Mouse (Mus musculus) liver, embryonic 11.5 days (tissue): Measurements from ENCODE around the gene Agrp. TPM values are rescaled to one million over a fixed set of nuclear protein-coding genes. Genes with fewer than 3 reads are reported as not detected.

Experiments
- ATAC-seq: fragments of 200-750 bp; cut with Nextera tagmentation; replicated peaks from 2 replicates; pipeline ENCODE4 v1.8.0; 2017; ENCODE audit warnings: moderate number of reproducible peaks, mild to moderate bottlenecking, moderate TSS enrichment, moderate library complexity; ENCODE audit not compliant: low FRiP score
- DNase-seq: peaks from one replicate; pipeline ENCODE4 v3.0.0-alpha.2; 2017; ENCODE audit warnings: low spot score
- H3K27ac ChIP-seq: fragments of 300-500 bp; sonication (generic); 2 replicates; pipeline ENCODE4 v1.5.1; 2014; ENCODE audit warnings: mild to moderate bottlenecking, low read depth, low read length, control low read depth
- H3K27me3 ChIP-seq: fragments of 300-500 bp; sonication (generic); replicated peaks from 2 replicates; pipeline ENCODE4 v1.6.1; 2014; ENCODE audit warnings: low read length, mixed read lengths; ENCODE audit not compliant: control insufficient read depth, insufficient read depth
- H3K36me3 ChIP-seq: fragments of 300-500 bp; sonication (generic); 2 replicates; pipeline ENCODE4 v1.6.1; 2014; ENCODE audit warnings: mild to moderate bottlenecking, low read length, moderate library complexity, mixed read lengths; ENCODE audit not compliant: control insufficient read depth, insufficient read depth
- H3K4me1 ChIP-seq: fragments of 300-500 bp; sonication (generic); replicated peaks from 2 replicates; pipeline ENCODE4 v1.6.1; 2014; ENCODE audit warnings: low read length, mixed read lengths; ENCODE audit not compliant: control insufficient read depth, insufficient read depth
- H3K4me2 ChIP-seq: fragments of 300-500 bp; sonication (generic); 2 replicates; pipeline ENCODE4 v1.6.1; 2014; ENCODE audit warnings: mild to moderate bottlenecking, control low read depth, moderate library complexity
- H3K4me3 ChIP-seq: fragments of 300-500 bp; sonication (generic); 2 replicates; pipeline ENCODE4 v1.5.1; 2014; ENCODE audit warnings: low read depth, low read length, control low read depth
- H3K9ac ChIP-seq: fragments of 300-500 bp; sonication (generic); 2 replicates; pipeline ENCODE4 v1.6.1; 2014; ENCODE audit warnings: low read depth, low read length, control low read depth
- H3K9me3 ChIP-seq: fragments of 300-500 bp; sonication (generic); 2 replicates; pipeline ENCODE4 v1.6.1; 2016; ENCODE audit warnings: low read length, inconsistent platforms, mixed read lengths; ENCODE audit not compliant: control insufficient read depth
- WGBS: fragments of 180-500 bp; shearing (Covaris S2); extraction: QIAGEN DNeasy Blood & Tissue Kit; methylation state at CpG from one replicate; pipeline ENCODE4 v1.1.7; 2014; 5-methylcytosine and 5-hydroxymethylcytosine counted together
- polyA plus RNA-seq: library from polyadenylated mRNA; unstranded; fragments of >200 nt; fragmentation: Nextera tagmentation; extraction: Ambion mirVana; gene quantifications from 2 replicates; pipeline ENCODE4 v1.2.1, GENCODE M21; 2014

Gene Agrp
- polyA plus RNA-seq, 1 experiment from 2014 or later, result not detected

DNA sequence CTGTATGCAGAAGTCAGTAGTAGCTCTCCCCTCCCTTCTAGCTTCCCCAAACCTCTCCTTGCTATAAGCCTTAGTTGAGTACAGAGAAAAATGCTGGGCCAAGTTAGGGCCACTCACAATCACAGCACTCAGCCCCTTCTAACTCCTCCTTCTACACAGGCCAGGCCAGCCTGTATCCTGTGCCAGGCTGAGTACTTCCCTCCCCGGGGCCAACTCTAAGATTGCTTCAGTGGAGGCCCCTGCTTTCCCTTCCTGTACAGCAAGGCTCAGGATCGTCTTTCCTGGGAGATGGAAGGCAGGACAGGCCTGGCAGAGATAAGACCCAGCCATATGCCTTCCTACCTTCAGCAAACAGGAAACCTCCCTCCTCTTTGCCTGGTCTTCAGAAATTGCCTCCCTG lies 103.8 kb downstream of the Agrp start:
- ATAC-seq (peak; percentile 40), DNase-seq (no peak)
- Histone ChIP-seq H3K9ac (no peak overlapping the region), H3K36me3 (peaks cover 13% of the 10 kb centered on the region; the same call in 1 of the 2 replicates), H3K27me3 (no peaks in the 10 kb centered on the region), H3K4me1 (peaks cover 26% of the 10 kb centered on the region), H3K4me3 (no peak overlapping the region), H3K27ac (peak overlapping the region; percentile 40), H3K4me2 (no peak overlapping the region), H3K9me3 (no peaks in the 10 kb centered on the region)
- WGBS, result 13% methylated on average over 2 of the region's 2 CpGs

DNA sequence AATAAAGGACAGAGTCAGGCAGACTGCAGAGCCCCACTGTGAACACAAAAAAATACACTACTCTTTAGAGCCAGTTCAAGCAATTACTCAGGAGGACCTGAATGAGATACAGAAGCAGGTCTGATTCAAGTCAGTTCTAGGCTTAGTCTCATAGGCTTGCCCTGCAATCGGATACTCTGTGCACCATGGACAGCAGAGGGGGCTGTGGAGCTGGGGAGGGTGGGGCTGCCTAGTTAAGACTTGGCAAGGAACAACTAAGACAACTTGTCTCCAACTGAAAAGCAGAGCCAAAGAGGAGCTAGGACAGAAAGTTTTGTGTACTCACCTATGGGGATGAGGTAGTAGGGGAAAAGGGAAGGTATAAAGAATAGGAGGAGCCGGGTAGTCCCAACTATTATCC lies 105.4 kb downstream of the Agrp start:
- 61% methylated on average over 2 of the region's 2 CpGs for WGBS
- DNase-seq, result no peak
- H3K36me3 ChIP-seq, result peaks cover 6% of the 10 kb centered on the region; the same call in 1 of the 2 replicates

DNA sequence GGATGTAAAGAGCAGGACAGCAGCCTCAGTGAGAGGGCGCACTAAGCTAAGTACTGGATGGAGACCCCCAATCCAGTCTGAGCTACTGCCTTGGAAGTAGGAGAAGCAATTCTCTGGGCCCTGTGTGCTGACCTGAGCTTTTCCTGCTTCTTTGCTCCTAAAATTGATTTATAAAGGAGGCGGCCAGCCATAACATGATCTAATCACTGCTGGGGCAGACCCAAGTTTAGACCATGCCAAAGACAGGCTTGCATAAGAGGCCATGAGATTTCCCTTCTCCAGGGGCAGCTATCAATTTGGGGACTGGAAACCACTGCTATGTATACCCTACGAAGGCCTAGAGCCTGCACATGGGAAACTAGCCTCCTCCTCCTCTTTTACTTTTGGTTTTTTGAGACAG lies 107.9 kb downstream of the Agrp start:
- DNase-seq, result no peak
- ATAC-seq, result no peak
- no peak overlapping the region for H3K4me2 ChIP-seq
- H3K36me3 ChIP-seq, result peaks cover 7% of the 10 kb centered on the region; the same call in 1 of the 2 replicates
- H3K9me3 ChIP-seq, result no peaks in the 10 kb centered on the region
- 87% methylated on average over 3 of the region's 3 CpGs for WGBS
- no peak overlapping the region for H3K4me3 ChIP-seq
- no peaks in the 10 kb centered on the region for H3K27me3 ChIP-seq
- H3K9ac ChIP-seq, result no peak overlapping the region
- H3K4me1 ChIP-seq, result peaks cover 22% of the 10 kb centered on the region
- H3K27ac ChIP-seq, result no peak overlapping the region

More for the DNA sequence above, 105.4 kb downstream of the Agrp start:
- H3K9me3 ChIP-seq, result no peaks in the 10 kb centered on the region
- no peaks in the 10 kb centered on the region for H3K27me3 ChIP-seq
- peak; percentile 65; the same call in 1 of the 2 replicates for ATAC-seq
- H3K9ac ChIP-seq, result no peak overlapping the region
- H3K4me1 ChIP-seq, result peaks cover 26% of the 10 kb centered on the region
- H3K4me2 ChIP-seq, result no peak overlapping the region
- H3K27ac ChIP-seq, result no peak overlapping the region
- no peak overlapping the region for H3K4me3 ChIP-seq

DNA sequence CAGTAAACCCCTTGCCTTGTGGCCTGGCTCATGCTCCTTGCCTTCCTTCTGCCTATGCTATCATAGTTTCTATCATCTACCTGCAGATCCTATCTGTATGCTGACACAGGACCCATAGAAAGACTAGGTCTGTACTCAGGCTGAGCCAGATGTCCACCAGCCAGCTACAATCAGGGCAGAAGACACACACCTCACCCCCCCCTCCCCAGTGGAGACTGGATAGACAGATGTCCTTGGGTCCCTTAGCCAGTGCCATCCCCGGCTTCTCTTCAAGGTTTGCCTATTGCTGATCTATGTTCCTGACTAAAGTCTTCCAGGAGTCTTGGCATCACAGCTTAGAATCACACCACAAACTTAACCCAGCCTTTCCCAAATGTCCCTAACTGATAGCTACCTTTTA lies 109.0 kb downstream of the Agrp start:
- no peak for DNase-seq
- Histone ChIP-seq H3K9ac (no peak overlapping the region), H3K27me3 (no peaks in the 10 kb centered on the region), H3K4me3 (no peak overlapping the region), H3K9me3 (no peaks in the 10 kb centered on the region), H3K4me2 (no peak overlapping the region), H3K36me3 (peaks cover 10% of the 10 kb centered on the region; the same call in 1 of the 2 replicates), H3K4me1 (peaks cover 19% of the 10 kb centered on the region), H3K27ac (no peak overlapping the region)
- no peak for ATAC-seq
- 84% methylated on average over 1 of the region's 1 CpGs for WGBS

DNA sequence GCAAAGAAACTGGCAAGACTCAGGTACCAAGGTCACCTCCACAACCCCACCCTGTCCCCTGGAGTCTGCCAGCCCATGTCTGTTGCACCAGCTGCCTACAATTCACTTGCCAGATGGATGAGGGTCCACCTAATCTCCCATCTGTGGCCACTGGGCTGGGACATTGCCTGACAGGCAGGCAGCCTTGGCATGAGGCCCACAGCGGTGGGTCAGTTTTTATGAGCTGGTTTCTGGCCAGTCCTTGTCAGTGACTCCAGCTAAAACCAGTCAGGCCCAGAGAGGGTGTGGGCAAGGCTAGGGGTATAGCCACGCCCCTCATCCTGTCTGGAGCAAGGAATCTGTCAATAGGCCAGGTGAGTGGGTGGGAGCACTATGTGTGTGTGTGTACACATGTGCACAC lies 110.1 kb downstream of the Agrp start:
- no peaks in the 10 kb centered on the region for H3K27me3 ChIP-seq
- peaks cover 16% of the 10 kb centered on the region for H3K4me1 ChIP-seq
- no peak overlapping the region for H3K27ac ChIP-seq
- DNase-seq (no peak), ATAC-seq (no peak)
- H3K4me3 ChIP-seq, result no peak overlapping the region
- H3K9ac ChIP-seq, result no peak overlapping the region
- H3K9me3 ChIP-seq, result no peaks in the 10 kb centered on the region
- peaks cover 12% of the 10 kb centered on the region for H3K36me3 ChIP-seq
- no peak overlapping the region for H3K4me2 ChIP-seq
- 86% methylated on average over 2 of the region's 2 CpGs for WGBS

DNA sequence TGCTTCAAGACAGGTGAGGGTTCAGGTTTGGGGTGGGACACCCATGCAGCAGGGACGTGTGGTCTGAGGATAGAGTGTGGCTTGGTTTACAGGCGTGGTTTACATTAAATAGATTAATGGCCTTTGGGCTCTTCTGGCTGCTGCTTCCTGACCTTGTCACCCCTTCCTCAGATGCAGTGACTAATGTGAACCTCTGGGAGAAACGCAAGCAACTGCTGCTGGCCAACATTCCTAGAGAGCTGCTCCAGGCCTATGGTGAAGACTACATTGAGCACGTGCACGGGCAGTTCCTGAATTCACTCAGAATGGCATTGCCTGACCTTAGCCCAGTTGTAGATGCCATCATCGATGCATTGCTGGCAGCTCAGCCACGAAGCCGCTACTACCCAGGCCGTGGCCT lies 114.3 kb downstream of the Agrp start:
- H3K9me3 ChIP-seq, result no peaks in the 10 kb centered on the region
- H3K4me1 ChIP-seq, result peaks cover 45% of the 10 kb centered on the region
- H3K9ac ChIP-seq, result no peak overlapping the region; the same call in 1 of the 2 replicates
- H3K27me3 ChIP-seq, result peaks cover 18% of the 10 kb centered on the region
- no peak overlapping the region for H3K4me2 ChIP-seq
- no peak for ATAC-seq
- H3K27ac ChIP-seq, result no peak overlapping the region; the same call in 1 of the 2 replicates
- 55% methylated on average over 9 of the region's 9 CpGs for whole genome bisulfite sequencing
- H3K4me3 ChIP-seq, result no peak overlapping the region
- DNase-seq, result no peak
- H3K36me3 ChIP-seq, result peaks cover 8% of the 10 kb centered on the region

DNA sequence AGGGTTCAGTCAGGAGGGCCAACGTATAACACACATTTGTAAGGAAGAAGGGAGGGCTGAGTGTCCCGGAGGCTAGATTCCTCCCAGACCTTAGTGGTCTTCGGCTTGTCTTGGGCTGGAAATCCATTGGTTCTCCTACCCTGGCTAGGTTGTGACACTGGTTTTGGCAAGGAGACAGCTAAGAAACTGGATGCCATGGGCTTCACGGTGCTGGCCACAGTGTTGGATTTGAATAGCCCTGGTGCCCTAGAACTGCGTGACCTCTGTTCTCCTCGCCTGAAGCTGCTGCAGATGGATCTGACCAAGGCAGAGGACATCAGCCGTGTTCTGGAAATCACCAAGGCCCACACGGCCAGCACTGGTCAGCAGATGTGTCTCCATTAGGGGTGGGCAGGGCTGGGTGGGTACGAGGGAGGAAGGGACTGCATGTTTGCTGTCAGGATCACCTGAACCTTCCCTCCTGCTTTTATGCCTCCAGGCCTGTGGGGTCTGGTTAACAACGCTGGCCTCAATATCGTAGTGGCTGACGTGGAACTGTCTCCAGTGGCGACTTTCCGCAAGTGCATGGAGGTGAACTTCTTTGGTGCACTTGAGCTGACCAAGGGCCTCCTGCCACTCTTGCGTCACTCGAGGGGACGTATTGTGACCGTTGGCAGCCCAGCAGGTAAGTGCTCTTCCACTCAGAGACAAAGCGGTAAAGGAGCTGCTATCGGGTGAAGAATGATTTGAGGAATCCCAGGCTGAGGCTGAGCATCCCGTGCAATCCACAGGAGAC lies 115.0 kb downstream of the Agrp start:
- DNase-seq (no peak), ATAC-seq (no peak)
- Histone ChIP-seq H3K9ac (no peak overlapping the region), H3K4me1 (peaks cover 45% of the 10 kb centered on the region), H3K27me3 (peaks cover 25% of the 10 kb centered on the region), H3K27ac (no peak overlapping the region), H3K36me3 (peaks cover 8% of the 10 kb centered on the region), H3K4me3 (no peak overlapping the region), H3K9me3 (no peaks in the 10 kb centered on the region), H3K4me2 (no peak overlapping the region)
- 82% methylated on average over 21 of the region's 21 CpGs for WGBS

DNA sequence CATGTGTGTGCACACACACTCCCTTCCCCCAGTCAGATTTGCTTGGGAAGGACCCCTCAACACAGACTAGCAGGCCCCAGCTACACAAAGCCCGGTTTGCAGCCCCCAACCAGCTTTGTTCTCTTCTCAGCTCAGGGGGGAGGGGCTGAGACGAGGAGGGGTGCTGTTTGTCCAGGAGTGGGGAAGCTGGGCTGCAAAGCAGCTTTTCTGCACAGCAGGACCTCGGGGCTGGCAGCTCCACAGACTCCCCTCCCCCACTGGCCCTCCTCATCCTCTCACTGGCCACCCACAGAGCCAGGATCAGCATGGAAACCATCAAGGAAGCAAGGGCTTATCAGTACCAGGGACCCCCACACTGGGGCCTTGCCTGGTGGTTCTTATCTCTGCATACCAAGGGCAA lies 116.1 kb downstream of the Agrp start:
- WGBS, result 5% methylated on average over 3 of the region's 3 CpGs
- Histone ChIP-seq H3K9ac (peak overlapping the region; percentile 39; the same call in 1 of the 2 replicates), H3K4me1 (peaks cover 50% of the 10 kb centered on the region), H3K4me2 (peak overlapping the region; percentile 87), H3K4me3 (peak overlapping the region; percentile 56; the same call in 1 of the 2 replicates), H3K27ac (peak overlapping the region; percentile 67), H3K9me3 (no peaks in the 10 kb centered on the region), H3K27me3 (peaks cover 36% of the 10 kb centered on the region), H3K36me3 (peaks cover 8% of the 10 kb centered on the region)
- ATAC-seq (peak; percentile 37; the same call in 1 of the 2 replicates), DNase-seq (no peak)

DNA sequence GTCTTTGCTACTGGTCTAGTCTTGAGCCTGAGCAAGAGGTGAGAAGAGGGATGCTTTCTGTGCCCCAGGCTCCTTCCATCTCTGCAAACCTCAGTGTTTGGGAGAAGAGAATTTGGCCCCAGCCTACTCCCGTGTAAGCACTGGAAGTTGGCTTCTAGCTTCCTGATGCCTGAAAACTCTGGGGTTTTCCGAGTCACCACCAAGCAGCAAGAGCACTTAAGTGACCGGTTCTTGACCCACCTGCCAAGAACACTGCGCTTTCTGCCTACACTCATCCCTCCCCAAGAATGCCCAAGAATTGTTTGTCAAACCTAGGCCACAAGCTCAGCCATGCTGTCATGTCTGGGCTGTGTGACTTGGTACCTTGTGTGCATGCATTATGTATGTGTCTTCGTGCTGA lies 116.7 kb downstream of the Agrp start:
- no peak for DNase-seq
- 39% methylated on average over 5 of the region's 5 CpGs for WGBS
- H3K4me1 ChIP-seq, result peaks cover 51% of the 10 kb centered on the region
- H3K27me3 ChIP-seq, result peaks cover 37% of the 10 kb centered on the region
- no peak for ATAC-seq
- peak overlapping the region; percentile 67 for H3K27ac ChIP-seq
- H3K4me2 ChIP-seq, result peak overlapping the region; percentile 87
- H3K4me3 ChIP-seq, result peak overlapping the region; percentile 56; the same call in 1 of the 2 replicates
- H3K9me3 ChIP-seq, result no peaks in the 10 kb centered on the region
- H3K9ac ChIP-seq, result peak overlapping the region; percentile 39; the same call in 1 of the 2 replicates
- H3K36me3 ChIP-seq, result peaks cover 8% of the 10 kb centered on the region
